Mouse (Mus musculus) neural tube, embryonic 15.5 days (tissue): ENCODE measurements around the gene Fblim1. TPM values are rescaled to one million over a fixed set of nuclear protein-coding genes. Genes with fewer than 3 reads are reported as not detected.

Experiments used
- ATAC-seq: fragments of 200-750 bp; cut with Nextera tagmentation; 2 replicates; pipeline ENCODE4 v1.8.0; 2017; ENCODE audit warnings: mild to moderate bottlenecking, moderate TSS enrichment, moderate library complexity; ENCODE audit not compliant: low FRiP score
- H3K27ac ChIP-seq: fragments of 300-500 bp; sonication (generic); replicated peaks from 2 replicates; pipeline ENCODE4 v1.5.1; 2015; ENCODE audit warnings: mild to moderate bottlenecking, inconsistent platforms
- H3K27me3 ChIP-seq: fragments of 300-500 bp; sonication (generic); replicated peaks from 2 replicates; pipeline ENCODE4 v1.6.1; 2015; ENCODE audit warnings: inconsistent platforms
- H3K36me3 ChIP-seq: fragments of 300-500 bp; sonication (generic); 2 replicates; pipeline ENCODE4 v1.6.1; 2015; ENCODE audit warnings: inconsistent platforms
- H3K4me1 ChIP-seq: fragments of 300-500 bp; sonication (generic); 2 replicates; pipeline ENCODE4 v1.6.1; 2015; ENCODE audit warnings: inconsistent platforms
- H3K4me2 ChIP-seq: fragments of 300-500 bp; sonication (generic); 2 replicates; pipeline ENCODE4 v1.6.1; 2015; ENCODE audit warnings: inconsistent platforms, mild to moderate bottlenecking, moderate library complexity
- H3K4me3 ChIP-seq: fragments of 300-500 bp; sonication (generic); replicated peaks from 2 replicates; pipeline ENCODE4 v1.5.1; 2015; ENCODE audit warnings: mild to moderate bottlenecking, inconsistent platforms
- H3K9ac ChIP-seq: fragments of 300-500 bp; sonication (generic); replicated peaks from 2 replicates; pipeline ENCODE4 v1.6.1; 2015; ENCODE audit warnings: mild to moderate bottlenecking, inconsistent platforms
- H3K9me3 ChIP-seq: fragments of 300-500 bp; sonication (generic); replicated peaks from 2 replicates; pipeline ENCODE4 v1.6.1; 2016; ENCODE audit warnings: inconsistent platforms
- WGBS: fragments of 180-500 bp; shearing (Covaris S2); methylation state at CpG from one replicate; pipeline ENCODE4 v1.1.7; 2015; ENCODE audit warnings: mixed read lengths; 5-methylcytosine and 5-hydroxymethylcytosine counted together
- polyA plus RNA-seq: library from polyadenylated mRNA; unstranded; fragments of >200 nt; fragmentation: Nextera tagmentation; extraction: Ambion mirVana; gene quantifications from 2 replicates; pipeline ENCODE4 v1.2.1, GENCODE M21; 2015

Gene Fblim1
- polyA plus RNA-seq, 1 experiment from 2014 or later: 31.0 TPM

- H3K27ac ChIP-seq: peak overlapping the region; percentile 54
- WGBS: 2% methylated on average over 19 of the region's 19 CpGs
- no peak for ATAC-seq
- H3K4me3 ChIP-seq: peak overlapping the region; percentile 63
- peaks cover 28% of the 10 kb centered on the region for H3K4me1 ChIP-seq
- H3K9me3 ChIP-seq: no peaks in the 10 kb centered on the region
- H3K36me3 ChIP-seq: peaks cover 10% of the 10 kb centered on the region; the same call in 1 of the 2 replicates
- peak overlapping the region; percentile 60 for H3K9ac ChIP-seq
- peaks cover 4% of the 10 kb centered on the region; the same call in 1 of the 2 replicates for H3K27me3 ChIP-seq
- peak overlapping the region; percentile 96 for H3K4me2 ChIP-seq
These were observed 7.5 kb downstream of the Fblim1 start for GRCm38 (mm10) chr4:141598199-141598893.

DNA sequence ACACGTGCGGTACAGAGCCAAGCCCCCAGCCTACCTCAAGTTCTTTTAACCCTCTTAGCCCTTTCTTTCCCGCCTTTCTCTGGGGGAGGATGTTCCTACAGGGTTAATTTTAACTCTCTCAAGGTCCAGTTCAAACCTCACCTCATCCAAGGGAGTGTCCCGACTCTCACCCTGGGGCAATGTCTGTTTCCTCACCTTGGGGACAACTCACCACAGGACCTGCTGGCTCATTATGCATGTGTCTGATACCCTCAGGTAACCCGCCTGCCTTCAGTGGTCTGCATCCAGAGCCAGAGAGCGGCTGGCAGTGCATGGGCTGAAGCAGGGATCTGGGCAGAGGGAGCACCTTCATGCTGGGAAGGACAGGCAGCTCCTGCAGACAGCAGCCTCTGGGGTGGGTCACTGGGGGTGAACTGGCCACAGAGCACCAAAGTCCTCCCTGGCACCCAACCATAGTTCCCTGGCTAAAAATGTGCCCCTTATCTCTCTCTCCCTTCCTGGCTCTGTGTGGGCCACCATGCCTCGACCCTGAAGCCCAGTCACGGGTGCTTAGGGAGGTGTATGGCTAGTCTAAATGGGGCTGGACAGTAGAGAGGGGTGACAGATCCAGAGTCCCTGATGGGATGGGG, 9.1 kb downstream of the Fblim1 start:
- ATAC-seq: no peak
- 93% methylated on average over 8 of the region's 8 CpGs for WGBS

GRCm38 (mm10) chr4:141595605-141596268, 10.2 kb downstream of the Fblim1 start:
- H3K27me3 ChIP-seq: peaks cover 4% of the 10 kb centered on the region; the same call in 1 of the 2 replicates
- H3K36me3 ChIP-seq: peaks cover 15% of the 10 kb centered on the region; the same call in 1 of the 2 replicates
- H3K27ac ChIP-seq: no peak overlapping the region
- no peak overlapping the region for H3K4me3 ChIP-seq
- H3K4me1 ChIP-seq: peaks cover 28% of the 10 kb centered on the region
- no peak for ATAC-seq
- H3K9ac ChIP-seq: no peak overlapping the region
- H3K9me3 ChIP-seq: no peaks in the 10 kb centered on the region
- WGBS: 80% methylated on average over 9 of the region's 9 CpGs
- no peak overlapping the region for H3K4me2 ChIP-seq

More for the DNA sequence above, 9.1 kb downstream of the Fblim1 start:
- no peaks in the 10 kb centered on the region for H3K9me3 ChIP-seq
- no peak overlapping the region for H3K4me2 ChIP-seq
- H3K9ac ChIP-seq: no peak overlapping the region
- no peak overlapping the region for H3K4me3 ChIP-seq
- H3K27me3 ChIP-seq: peaks cover 4% of the 10 kb centered on the region; the same call in 1 of the 2 replicates
- peaks cover 15% of the 10 kb centered on the region; the same call in 1 of the 2 replicates for H3K36me3 ChIP-seq
- no peak overlapping the region for H3K27ac ChIP-seq
- peaks cover 28% of the 10 kb centered on the region for H3K4me1 ChIP-seq

DNA sequence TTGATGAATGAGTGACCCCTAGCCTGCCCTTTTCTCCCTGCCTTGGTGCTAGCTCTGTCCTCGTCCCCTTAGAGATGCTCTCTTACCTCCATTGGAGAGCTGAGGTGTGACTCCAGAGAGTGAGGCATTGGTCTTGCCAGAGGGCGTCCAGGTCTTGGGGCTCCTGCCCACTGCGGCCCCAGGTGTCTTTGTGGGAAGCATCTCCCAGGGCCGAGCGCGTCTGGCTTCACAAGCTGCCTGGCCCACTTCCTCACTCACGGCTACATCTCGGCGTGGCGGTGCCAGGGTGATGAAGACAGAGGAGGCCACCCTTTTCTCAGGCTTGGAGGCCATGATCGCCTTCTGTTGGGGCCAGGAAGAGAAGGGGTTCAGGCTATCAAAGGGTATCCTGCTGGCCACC, 10.8 kb downstream of the Fblim1 start:
- H3K4me2 ChIP-seq: no peak overlapping the region
- H3K9me3 ChIP-seq: no peaks in the 10 kb centered on the region
- H3K27me3 ChIP-seq: peaks cover 4% of the 10 kb centered on the region; the same call in 1 of the 2 replicates
- H3K27ac ChIP-seq: no peak overlapping the region
- peaks cover 15% of the 10 kb centered on the region for H3K36me3 ChIP-seq
- no peak overlapping the region for H3K4me3 ChIP-seq
- ATAC-seq: no peak
- 94% methylated on average over 11 of the region's 11 CpGs for WGBS
- peaks cover 22% of the 10 kb centered on the region for H3K4me1 ChIP-seq
- no peak overlapping the region for H3K9ac ChIP-seq

- H3K4me3 ChIP-seq: no peak overlapping the region
- no peak for ATAC-seq
- no peaks in the 10 kb centered on the region for H3K9me3 ChIP-seq
- no peaks in the 10 kb centered on the region for H3K4me1 ChIP-seq
- no peak overlapping the region for H3K9ac ChIP-seq
- H3K27ac ChIP-seq: no peak overlapping the region
- peaks cover 26% of the 10 kb centered on the region for H3K36me3 ChIP-seq
- WGBS: 28% methylated on average over 3 of the region's 3 CpGs
- no peaks in the 10 kb centered on the region for H3K27me3 ChIP-seq
- H3K4me2 ChIP-seq: no peak overlapping the region
These were observed 14.3 kb downstream of the Fblim1 start for GRCm38 (mm10) chr4:141591547-141591946.

DNA sequence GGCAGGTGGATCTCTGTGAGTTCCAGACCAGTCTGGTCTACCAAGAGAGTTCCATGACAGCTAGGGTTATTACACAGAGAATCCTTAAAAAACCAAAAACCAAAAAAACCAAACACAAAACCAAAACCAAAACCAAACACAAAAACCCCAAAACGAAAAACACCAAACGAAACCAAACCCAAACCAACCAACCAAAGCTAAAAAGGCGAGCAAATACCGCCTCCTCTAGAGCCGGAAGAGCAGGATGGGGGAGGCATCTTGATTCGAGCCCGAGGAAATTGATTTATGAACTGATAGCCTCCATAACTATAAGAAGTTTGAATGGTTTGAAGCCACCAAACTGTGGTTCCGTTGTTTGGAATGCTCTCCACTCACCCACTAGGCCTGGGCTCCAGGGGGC, 22.0 kb downstream of the Fblim1 start:
- Histone ChIP-seq H3K4me1 (no peaks in the 10 kb centered on the region), H3K36me3 (peaks cover 24% of the 10 kb centered on the region), H3K27me3 (no peaks in the 10 kb centered on the region), H3K4me3 (no peak overlapping the region), H3K4me2 (no peak overlapping the region), H3K27ac (no peak overlapping the region), H3K9ac (no peak overlapping the region), H3K9me3 (no peaks in the 10 kb centered on the region)
- ATAC-seq: no peak
- 91% methylated on average over 8 of the region's 8 CpGs for WGBS

GRCm38 (mm10) chr4:141581051-141581450, 24.8 kb downstream of the Fblim1 start:
- Histone ChIP-seq H3K36me3 (peaks cover 22% of the 10 kb centered on the region), H3K9me3 (no peaks in the 10 kb centered on the region), H3K4me1 (no peaks in the 10 kb centered on the region), H3K27me3 (no peaks in the 10 kb centered on the region), H3K4me2 (no peak overlapping the region), H3K27ac (no peak overlapping the region), H3K4me3 (no peak overlapping the region), H3K9ac (no peak overlapping the region)
- 75% methylated on average over 13 of the region's 13 CpGs for WGBS
- ATAC-seq: no peak

DNA sequence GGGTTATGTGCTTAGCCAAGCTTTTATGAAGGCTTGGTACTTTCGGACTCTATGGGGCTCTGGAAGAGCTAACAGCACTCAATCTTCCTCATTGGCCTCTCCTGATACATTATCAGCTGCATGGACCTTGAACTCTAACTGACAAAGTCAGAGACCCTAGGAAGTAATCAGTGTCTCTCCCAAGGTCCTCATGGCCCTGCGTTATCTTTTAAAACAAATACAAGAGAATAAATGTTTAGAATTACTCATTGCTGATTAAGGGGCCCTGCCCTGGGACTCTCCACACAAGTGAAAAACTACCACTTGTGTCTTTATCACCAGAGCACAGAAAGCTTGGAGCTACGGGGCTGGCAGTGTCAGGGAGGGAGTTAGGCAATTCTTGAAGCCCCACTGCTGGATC, 27.1 kb downstream of the Fblim1 start:
- H3K4me2 ChIP-seq: no peak overlapping the region
- H3K27ac ChIP-seq: no peak overlapping the region
- no peak overlapping the region for H3K9ac ChIP-seq
- no peaks in the 10 kb centered on the region for H3K9me3 ChIP-seq
- no peaks in the 10 kb centered on the region for H3K27me3 ChIP-seq
- H3K4me3 ChIP-seq: no peak overlapping the region
- H3K4me1 ChIP-seq: no peaks in the 10 kb centered on the region
- no peak for ATAC-seq
- peaks cover 14% of the 10 kb centered on the region for H3K36me3 ChIP-seq
- WGBS: 77% methylated on average over 3 of the region's 3 CpGs

- ATAC-seq: no peak
- no peak overlapping the region for H3K4me3 ChIP-seq
- H3K27ac ChIP-seq: no peak overlapping the region
- H3K9ac ChIP-seq: no peak overlapping the region
- WGBS: 97% methylated on average over 7 of the region's 7 CpGs
- no peaks in the 10 kb centered on the region for H3K4me1 ChIP-seq
- H3K27me3 ChIP-seq: no peaks in the 10 kb centered on the region
- H3K9me3 ChIP-seq: no peaks in the 10 kb centered on the region
- H3K4me2 ChIP-seq: no peak overlapping the region
- peaks cover 10% of the 10 kb centered on the region for H3K36me3 ChIP-seq
These were observed 29.0 kb downstream of the Fblim1 start for GRCm38 (mm10) chr4:141576877-141577276.

GRCm38 (mm10) chr4:141576404-141576803, 29.5 kb downstream of the Fblim1 start:
- WGBS: 81% methylated on average over 11 of the region's 11 CpGs
- no peaks in the 10 kb centered on the region for H3K9me3 ChIP-seq
- H3K9ac ChIP-seq: no peak overlapping the region
- peaks cover 10% of the 10 kb centered on the region for H3K36me3 ChIP-seq
- no peak overlapping the region for H3K4me2 ChIP-seq
- no peak for ATAC-seq
- no peak overlapping the region for H3K4me3 ChIP-seq
- H3K27ac ChIP-seq: no peak overlapping the region
- H3K4me1 ChIP-seq: no peaks in the 10 kb centered on the region
- no peaks in the 10 kb centered on the region for H3K27me3 ChIP-seq

GRCm38 (mm10) chr4:141574789-141575702, 30.9 kb downstream of the Fblim1 start:
- no peaks in the 10 kb centered on the region for H3K27me3 ChIP-seq
- H3K9ac ChIP-seq: no peak overlapping the region
- H3K4me1 ChIP-seq: no peaks in the 10 kb centered on the region
- WGBS: 44% methylated on average over 27 of the region's 27 CpGs
- no peak overlapping the region for H3K4me3 ChIP-seq
- no peak overlapping the region for H3K27ac ChIP-seq
- ATAC-seq: peak; percentile 63; the same call in 1 of the 2 replicates
- H3K4me2 ChIP-seq: peak overlapping the region; percentile 31
- 0 out of 2 replicates have a peak, but pooled peaks cover 6% of the 10 kb centered on the region for H3K36me3 ChIP-seq
- H3K9me3 ChIP-seq: no peaks in the 10 kb centered on the region
